Mouse (Mus musculus) CH12.LX (cell line): ENCODE measurements around the gene Rangrf.

Experiments used
- CTCF ChIP-seq, 2 experiments: IDR thresholded peaks in 1 of 2; conservative IDR thresholded peaks in 1 of 2; 2 replicates each; pipeline ENCODE4 v1.5.1; 2011 to 2012; ENCODE audit warnings: low read depth in 2 of 2, low read length in 2 of 2, improper control_type of control experiment in 1 of 2, inconsistent platforms in 1 of 2, mild to moderate bottlenecking in 1 of 2, moderate library complexity in 1 of 2
- E2F4 ChIP-seq: IDR thresholded peaks from 2 replicates; pipeline ENCODE4 v1.6.1; 2011; ENCODE audit warnings: low read depth, low read length, improper control_type of control experiment; ENCODE audit not compliant: insufficient replicate concordance
- EP300 ChIP-seq: IDR thresholded peaks from 2 replicates; pipeline ENCODE4 v1.6.1; 2011; ENCODE audit warnings: low read length, improper control_type of control experiment
- ETS1 ChIP-seq: conservative IDR thresholded peaks from 2 replicates; pipeline ENCODE4 v1.6.1; 2012; ENCODE audit warnings: low read depth, mild to moderate bottlenecking, inconsistent platforms, low read length, improper control_type of control experiment, moderate library complexity
- MEF2A ChIP-seq: IDR thresholded peaks from 2 replicates; pipeline ENCODE4 v1.6.1; 2014; ENCODE audit warnings: low read depth, mild to moderate bottlenecking, inconsistent platforms, low read length, improper control_type of control experiment, borderline replicate concordance
- POLR2A ChIP-seq: IDR thresholded peaks from 2 replicates; pipeline ENCODE4 v1.6.1; 2011; ENCODE audit warnings: low read depth, mild to moderate bottlenecking, improper control_type of control experiment, low read length
- ZC3H11A ChIP-seq: IDR thresholded peaks from 2 replicates; pipeline ENCODE4 v1.6.1; 2012; ENCODE audit warnings: low read depth, mild to moderate bottlenecking, inconsistent platforms, low read length, improper control_type of control experiment

DNA sequence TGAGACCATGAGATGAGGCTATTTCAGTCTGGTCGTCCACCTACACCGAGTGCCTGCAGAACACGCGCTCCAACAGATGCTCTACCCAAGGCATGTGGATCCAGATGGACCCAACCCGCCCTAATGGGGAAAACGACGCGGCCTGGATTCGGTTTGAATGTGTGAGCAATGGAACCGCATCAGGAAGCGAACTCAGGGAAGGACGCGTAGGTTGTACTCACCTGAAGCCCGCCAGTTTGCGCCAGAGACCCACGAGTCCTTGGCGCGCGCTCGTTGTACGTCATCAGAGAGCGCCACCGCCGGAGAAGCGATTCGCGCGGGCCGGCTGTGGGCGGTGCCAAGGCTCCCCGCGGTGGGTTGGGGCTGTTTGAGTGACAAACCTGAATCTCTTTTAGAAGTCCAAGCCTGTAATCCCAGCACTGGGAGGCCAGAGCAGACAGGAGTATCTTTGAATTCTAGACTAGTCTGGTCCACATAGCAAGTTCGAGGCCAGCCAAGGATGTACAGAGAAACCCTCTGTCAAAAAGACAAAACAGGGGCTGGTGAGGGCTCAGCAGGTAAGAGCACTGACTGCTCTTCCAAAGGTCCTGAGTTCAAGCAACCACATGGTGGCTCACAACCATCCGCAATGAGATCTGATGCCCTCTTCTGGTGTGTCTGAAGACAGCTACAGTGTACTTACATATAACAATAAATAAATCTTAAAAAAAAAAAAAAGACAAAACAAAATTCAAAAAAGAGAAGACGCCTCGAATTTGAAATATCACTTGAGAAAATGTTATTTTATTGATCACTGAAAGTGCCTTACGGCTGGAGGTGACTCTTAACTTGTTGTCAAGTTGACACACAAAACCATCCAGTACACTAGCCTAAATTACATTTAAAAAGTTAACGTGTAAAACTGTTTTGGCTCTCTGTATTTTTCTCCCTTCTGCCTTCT lies 33.5 kb upstream of the Rangrf start, which contains the start of gene Pfas:
- TF ChIP-seq E2F4 (peak; percentile 97), CTCF (conservative IDR thresholded peaks at IDR 0.05 in 1 of 2, IDR thresholded peaks at IDR 0.05 in 1 of 2; ENCODE audit: low read depth in 2 of 2, low read length in 2 of 2) (peak in 1 of 2 experiments; percentile 65; a peak in 2 of 4 replicates), EP300 (no peak), ZC3H11A (no peak), POLR2A (peak; percentile 93), ETS1 (no peak; the same call in 1 of the 2 replicates), MEF2A (no peak; the same call in 1 of the 2 replicates)
